Mouse (Mus musculus): ENCODE measurements around the gene Asb15.

The Asb15 gene

GRCm38 (mm10) chr6:24609531-24609930 lies 81.6 kb downstream of the Asb15 start:
- no peak for DNase-seq

- no peak for DNase-seq
Observed at GRCm38 (mm10) chr6:24610358-24610757, 82.4 kb downstream of the Asb15 start.

GRCm38 (mm10) chr6:24612074-24612755 lies 84.3 kb downstream of the Asb15 start:
- no peak for DNase-seq

GRCm38 (mm10) chr6:24613346-24613745 lies 85.4 kb downstream of the Asb15 start:
- no peak for DNase-seq

- no peak for DNase-seq
Observed at GRCm38 (mm10) chr6:24613918-24614317, 86.0 kb downstream of the Asb15 start.

- DNase-seq: no peak
Observed at GRCm38 (mm10) chr6:24616746-24617145, 88.8 kb downstream of the Asb15 start.

- no peak for DNase-seq
Observed at GRCm38 (mm10) chr6:24619285-24620045, 91.5 kb downstream of the Asb15 start.

GRCm38 (mm10) chr6:24620936-24621335 lies 93.0 kb downstream of the Asb15 start:
- DNase-seq: no peak

- DNase-seq: no peak
Observed at GRCm38 (mm10) chr6:24622098-24622497, 94.2 kb downstream of the Asb15 start.
